Mouse (Mus musculus): Measurements from ENCODE around the gene Oxld1. TPM values are rescaled to one million over a fixed set of nuclear protein-coding genes. Genes with fewer than 3 reads are reported as not detected.

Gene Oxld1
- polyA plus RNA-seq, 1 experiment = 15.5 TPM

- H3K27me3 ChIP-seq (ENCODE audit: control insufficient read depth, insufficient read depth, low read length) = no peaks in the 10 kb centered on the region
- H3K4me1 ChIP-seq (ENCODE audit: control insufficient read depth, insufficient read depth, low read length) = 0 out of 2 replicates have a peak, but pooled peaks cover 4% of the 10 kb centered on the region
- H3K4me3 ChIP-seq (replicated peaks; ENCODE audit: insufficient read depth, low read depth, low read length) = no peak overlapping the region
- DNase-seq = no peak
- no peak overlapping the region for H3K27ac ChIP-seq (ENCODE audit: insufficient read depth, low read length)
- 93% methylated on average over 7 of the region's 7 CpGs for WGBS
- no peak for TF ChIP-seq CTCF (IDR thresholded peaks at IDR 0.05; ENCODE audit: borderline replicate concordance, insufficient read depth, low read depth, low read length)
- no peak for TF ChIP-seq POLR2A (IDR thresholded peaks at IDR 0.05; ENCODE audit: borderline replicate concordance, insufficient read depth, low read length)
Observed at GRCm38 (mm10) chr11:120455413-120455812, 2.5 kb downstream of the Oxld1 start.

GRCm38 (mm10) chr11:120454965-120455364 is 2.9 kb downstream of the Oxld1 start:
- no peak for TF ChIP-seq CTCF (IDR thresholded peaks at IDR 0.05; ENCODE audit: borderline replicate concordance, insufficient read depth, low read depth, low read length)
- no peak for TF ChIP-seq POLR2A (IDR thresholded peaks at IDR 0.05; ENCODE audit: borderline replicate concordance, insufficient read depth, low read length)
- 90% methylated on average over 4 of the region's 4 CpGs for WGBS
- no peaks in the 10 kb centered on the region for H3K27me3 ChIP-seq (ENCODE audit: control insufficient read depth, insufficient read depth, low read length)
- H3K4me1 ChIP-seq (ENCODE audit: control insufficient read depth, insufficient read depth, low read length) = 0 out of 2 replicates have a peak, but pooled peaks cover 4% of the 10 kb centered on the region
- no peak overlapping the region for H3K4me3 ChIP-seq (replicated peaks; ENCODE audit: insufficient read depth, low read depth, low read length)
- no peak for DNase-seq
- no peak overlapping the region for H3K27ac ChIP-seq (ENCODE audit: insufficient read depth, low read length)

GRCm38 (mm10) chr11:120453306-120453705 is 4.6 kb downstream of the Oxld1 start, which contains the start of gene Pde6g:
Gene Pde6g, minus strand, starts transcription at chr11:120453500.
- TF ChIP-seq POLR2A (IDR thresholded peaks at IDR 0.05; ENCODE audit: borderline replicate concordance, insufficient read depth, low read length) (no peak), CTCF (IDR thresholded peaks at IDR 0.05; ENCODE audit: borderline replicate concordance, insufficient read depth, low read depth, low read length) (no peak)

GRCm38 (mm10) chr11:120452246-120452645 is 5.6 kb downstream of the Oxld1 start:
- 0 out of 2 replicates have a peak, but pooled peaks cover 4% of the 10 kb centered on the region for H3K4me1 ChIP-seq (ENCODE audit: control insufficient read depth, insufficient read depth, low read length)
- no peaks in the 10 kb centered on the region for H3K27me3 ChIP-seq (ENCODE audit: control insufficient read depth, insufficient read depth, low read length)
- no peak overlapping the region for H3K4me3 ChIP-seq (replicated peaks; ENCODE audit: insufficient read depth, low read depth, low read length)
- TF ChIP-seq CTCF (IDR thresholded peaks at IDR 0.05; ENCODE audit: borderline replicate concordance, insufficient read depth, low read depth, low read length) (no peak), POLR2A (IDR thresholded peaks at IDR 0.05; ENCODE audit: borderline replicate concordance, insufficient read depth, low read length) (no peak)
- no peak overlapping the region for H3K27ac ChIP-seq (ENCODE audit: insufficient read depth, low read length)
- 62% methylated on average over 3 of the region's 3 CpGs for WGBS
- DNase-seq = no peak

More at GRCm38 (mm10) chr11:120453306-120453705, 4.6 kb downstream of the Oxld1 start, which contains the start of gene Pde6g:
- WGBS = 87% methylated on average over 4 of the region's 4 CpGs
- no peak within 1 kb of the TSS for H3K27ac ChIP-seq (ENCODE audit: insufficient read depth, low read length)
- no peak within 1 kb of the TSS for H3K4me3 ChIP-seq (replicated peaks; ENCODE audit: insufficient read depth, low read depth, low read length)
- H3K27me3 ChIP-seq (ENCODE audit: control insufficient read depth, insufficient read depth, low read length) = no peaks in the 10 kb centered on the region
- DNase-seq = no peak
- 0 out of 2 replicates have a peak, but pooled peaks cover 4% of the 10 kb centered on the region for H3K4me1 ChIP-seq (ENCODE audit: control insufficient read depth, insufficient read depth, low read length)

- no peak for DNase-seq
- 74% methylated on average over 7 of the region's 7 CpGs for WGBS
- no peak overlapping the region for H3K4me3 ChIP-seq (replicated peaks; ENCODE audit: insufficient read depth, low read depth, low read length)
- no peaks in the 10 kb centered on the region for H3K4me1 ChIP-seq (ENCODE audit: control insufficient read depth, insufficient read depth, low read length)
- TF ChIP-seq POLR2A (IDR thresholded peaks at IDR 0.05; ENCODE audit: borderline replicate concordance, insufficient read depth, low read length) = no peak
- TF ChIP-seq CTCF (IDR thresholded peaks at IDR 0.05; ENCODE audit: borderline replicate concordance, insufficient read depth, low read depth, low read length) = no peak
- H3K27me3 ChIP-seq (ENCODE audit: control insufficient read depth, insufficient read depth, low read length) = no peaks in the 10 kb centered on the region
- no peak overlapping the region for H3K27ac ChIP-seq (ENCODE audit: insufficient read depth, low read length)
Observed at GRCm38 (mm10) chr11:120447179-120447578, 10.7 kb downstream of the Oxld1 start.

- H3K4me3 ChIP-seq (replicated peaks; ENCODE audit: insufficient read depth, low read depth, low read length) = no peak overlapping the region
- 78% methylated on average over 3 of the region's 3 CpGs for WGBS
- no peak overlapping the region for H3K27ac ChIP-seq (ENCODE audit: insufficient read depth, low read length)
- no peak for DNase-seq
- H3K4me1 ChIP-seq (ENCODE audit: control insufficient read depth, insufficient read depth, low read length) = no peaks in the 10 kb centered on the region
- H3K27me3 ChIP-seq (ENCODE audit: control insufficient read depth, insufficient read depth, low read length) = no peaks in the 10 kb centered on the region
- no peak for TF ChIP-seq CTCF (IDR thresholded peaks at IDR 0.05; ENCODE audit: borderline replicate concordance, insufficient read depth, low read depth, low read length)
- no peak for TF ChIP-seq POLR2A (IDR thresholded peaks at IDR 0.05; ENCODE audit: borderline replicate concordance, insufficient read depth, low read length)
Observed at GRCm38 (mm10) chr11:120445475-120445874, 12.4 kb downstream of the Oxld1 start.

GRCm38 (mm10) chr11:120444106-120444505 is 13.8 kb downstream of the Oxld1 start:
- TF ChIP-seq CTCF (IDR thresholded peaks at IDR 0.05; ENCODE audit: borderline replicate concordance, insufficient read depth, low read depth, low read length) = no peak
- no peak for TF ChIP-seq POLR2A (IDR thresholded peaks at IDR 0.05; ENCODE audit: borderline replicate concordance, insufficient read depth, low read length)
- Histone ChIP-seq H3K4me1 (ENCODE audit: control insufficient read depth, insufficient read depth, low read length) (no peaks in the 10 kb centered on the region), H3K27ac (ENCODE audit: insufficient read depth, low read length) (no peak overlapping the region), H3K4me3 (replicated peaks; ENCODE audit: insufficient read depth, low read depth, low read length) (no peak overlapping the region), H3K27me3 (ENCODE audit: control insufficient read depth, insufficient read depth, low read length) (no peaks in the 10 kb centered on the region)
- DNase-seq = no peak
- 68% methylated on average over 6 of the region's 6 CpGs for WGBS

- Histone ChIP-seq H3K27ac (ENCODE audit: insufficient read depth, low read length) (no peak overlapping the region), H3K4me3 (replicated peaks; ENCODE audit: insufficient read depth, low read depth, low read length) (no peak overlapping the region), H3K4me1 (ENCODE audit: control insufficient read depth, insufficient read depth, low read length) (no peaks in the 10 kb centered on the region), H3K27me3 (ENCODE audit: control insufficient read depth, insufficient read depth, low read length) (no peaks in the 10 kb centered on the region)
- DNase-seq = no peak
- no peak for TF ChIP-seq POLR2A (IDR thresholded peaks at IDR 0.05; ENCODE audit: borderline replicate concordance, insufficient read depth, low read length)
- TF ChIP-seq CTCF (IDR thresholded peaks at IDR 0.05; ENCODE audit: borderline replicate concordance, insufficient read depth, low read depth, low read length) = no peak
- 81% methylated on average over 3 of the region's 3 CpGs for WGBS
Observed at GRCm38 (mm10) chr11:120442765-120443280, 15.0 kb downstream of the Oxld1 start.

All from cerebellum, adult 2 months (tissue).